Mouse (Mus musculus): Measurements from ENCODE around the gene Tor4a. TPM values are rescaled to one million over a fixed set of nuclear protein-coding genes. Genes with fewer than 3 reads are reported as not detected.

Gene Tor4a
- polyA plus RNA-seq (2016; fragmentation: Nextera tagmentation; extraction: Ambion mirVana), result 1.4 and 1.6 TPM in 2 replicates

DNA sequence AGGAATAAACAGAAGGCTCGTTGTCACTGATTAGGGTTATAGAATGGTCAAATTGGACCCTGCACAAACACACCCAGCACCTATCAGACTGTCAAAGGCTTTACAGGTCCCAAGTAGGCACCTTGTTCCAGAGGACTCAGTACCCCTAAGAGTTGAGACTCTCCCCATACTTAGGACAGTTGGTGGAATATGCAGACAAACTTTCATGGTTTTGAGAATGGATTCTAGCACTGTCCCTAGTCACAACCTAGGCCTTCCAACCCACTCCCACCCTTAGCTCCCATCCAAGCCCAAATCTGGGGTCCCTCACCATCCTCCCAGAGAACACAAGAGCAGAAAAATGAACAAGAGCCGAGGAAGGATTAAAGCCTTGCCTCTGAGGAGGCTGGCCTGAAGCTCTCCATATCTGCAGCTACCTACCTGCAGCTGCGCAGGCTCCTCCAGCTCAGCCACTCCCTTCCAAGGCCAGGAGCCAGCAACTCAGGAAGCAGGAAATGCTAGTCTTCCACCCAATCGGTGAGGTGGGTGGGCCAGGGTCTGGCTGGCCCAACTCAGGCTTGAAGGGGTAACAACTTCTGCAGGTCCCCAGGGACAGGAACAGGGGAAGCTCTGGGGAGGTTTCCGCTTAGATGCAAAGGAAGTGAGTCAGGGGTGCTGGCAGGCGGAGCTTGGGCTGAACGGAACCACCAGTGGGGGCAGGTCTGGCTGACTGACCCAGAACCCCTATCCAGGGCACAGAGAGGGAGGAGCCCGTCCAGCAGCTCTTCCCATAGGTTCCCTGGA, at the start of gene Tor4a:
Gene Tor4a, minus strand, starts transcription at position 715 of the 783 bp plus-strand sequence.
- H3K4me3 ChIP-seq, result 0 out of 2 replicates have a peak within 1 kb of the TSS, but pooled peaks have one; percentile 3
- H3K27me3 ChIP-seq, result peaks cover 44% of the 10 kb centered on the region

DNA sequence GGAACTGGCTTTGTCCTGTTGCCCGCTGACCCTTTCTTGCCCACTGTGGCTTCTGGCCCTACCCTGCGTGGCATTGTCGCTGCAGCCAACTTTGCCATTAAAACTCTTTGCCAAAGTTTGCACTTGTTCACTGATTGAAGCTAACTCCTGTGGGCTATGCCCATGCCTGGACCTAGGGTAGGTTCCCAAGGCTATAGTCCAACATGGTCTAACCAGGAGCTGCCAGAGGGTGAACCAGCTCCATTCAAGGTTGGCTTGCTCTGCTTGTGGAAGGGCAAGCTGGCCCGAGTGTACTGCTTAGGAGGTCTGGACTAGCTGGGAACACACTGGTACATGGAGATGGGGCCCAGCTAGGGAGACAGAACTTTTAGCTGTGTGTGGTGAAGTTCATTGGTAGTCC, 47.5 kb upstream of the Tor4a start:
- H3K4me3 ChIP-seq, result no peak overlapping the region
- H3K4me1 ChIP-seq, result peaks cover 30% of the 10 kb centered on the region
- no peak overlapping the region for H3K4me2 ChIP-seq (replicated peaks)
- H3K36me3 ChIP-seq, result peaks cover 36% of the 10 kb centered on the region
- no peak overlapping the region for H3K27ac ChIP-seq (replicated peaks)
- no peak for ATAC-seq (ENCODE audit: low FRiP score, low read depth)
- H3K9ac ChIP-seq (replicated peaks), result no peak overlapping the region
- H3K27me3 ChIP-seq, result peaks cover 32% of the 10 kb centered on the region
- no peaks in the 10 kb centered on the region for H3K9me3 ChIP-seq
- WGBS, result 91% methylated on average over 4 of the region's 4 CpGs

More for the DNA sequence above, at the start of gene Tor4a:
- Histone ChIP-seq H3K9me3 (no peaks in the 10 kb centered on the region), H3K4me1 (peaks cover 12% of the 10 kb centered on the region), H3K9ac (replicated peaks) (no peak within 1 kb of the TSS), H3K4me2 (replicated peaks) (peak within 1 kb of the TSS; percentile 21; the same call in 1 of the 2 replicates), H3K27ac (replicated peaks) (no peak within 1 kb of the TSS; the same call in 1 of the 2 replicates), H3K36me3 (peaks cover 19% of the 10 kb centered on the region)
- no peak for ATAC-seq (ENCODE audit: low FRiP score, low read depth)
- 15% methylated on average over 8 of the region's 8 CpGs for WGBS

DNA sequence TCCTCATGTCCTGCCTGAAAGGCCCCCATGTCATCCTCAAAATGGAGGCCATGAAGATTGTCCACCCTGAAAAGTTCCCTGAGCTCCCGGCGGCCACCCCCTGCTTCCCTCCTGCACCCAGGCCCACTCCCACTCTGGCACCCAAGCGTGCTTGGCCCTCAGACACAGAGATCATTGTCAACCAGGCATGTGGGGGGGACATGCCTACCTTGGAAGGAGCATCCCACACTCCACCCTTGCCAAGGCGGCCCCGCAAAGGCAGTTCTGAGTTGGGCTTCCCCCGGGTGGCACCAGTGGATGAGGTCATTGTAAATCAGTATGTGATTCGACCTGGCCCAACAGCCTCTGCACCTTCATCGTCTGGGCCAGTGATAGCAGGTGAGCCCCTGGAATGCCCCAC, 46.7 kb upstream of the Tor4a start:
- Histone ChIP-seq H3K4me1 (peaks cover 30% of the 10 kb centered on the region), H3K36me3 (peaks cover 28% of the 10 kb centered on the region), H3K27ac (replicated peaks) (no peak overlapping the region), H3K4me2 (replicated peaks) (peak overlapping the region; percentile 94), H3K27me3 (peaks cover 37% of the 10 kb centered on the region), H3K4me3 (peak overlapping the region; percentile 68), H3K9ac (replicated peaks) (0 out of 2 replicates have a peak overlapping the region, but pooled peaks have one; percentile 83), H3K9me3 (no peaks in the 10 kb centered on the region)
- no peak for ATAC-seq (ENCODE audit: low FRiP score, low read depth)
- 84% methylated on average over 8 of the region's 8 CpGs for WGBS

DNA sequence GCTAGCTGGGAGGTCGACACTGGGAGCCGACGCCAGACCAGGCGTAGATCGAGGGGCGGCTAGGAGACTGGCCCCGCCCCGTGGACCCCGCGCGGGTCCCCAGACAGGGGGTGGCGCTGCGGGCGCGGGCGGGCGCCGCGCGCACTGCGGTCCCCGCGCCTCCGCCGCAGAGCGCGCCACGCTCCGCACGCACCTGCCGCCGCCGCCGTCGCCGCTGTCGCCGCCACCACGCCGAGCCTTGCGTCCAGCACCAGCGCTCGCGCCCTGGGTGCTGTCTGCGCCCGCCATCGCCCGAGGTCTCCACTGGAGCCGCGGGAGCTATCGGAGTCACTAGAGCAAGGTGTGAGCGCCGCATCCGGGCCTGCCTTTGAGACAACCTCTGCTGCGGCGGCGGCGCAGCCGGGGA, 45.4 kb upstream of the Tor4a start, which contains the start of the genes Rnf208 and Cysrt1:
Gene Rnf208, plus strand, starts transcription at position 155 of the 406 bp plus-strand sequence.
Gene Cysrt1, minus strand, starts transcription at position 352 of the 406 bp plus-strand sequence.
- peak; percentile 51; the same call in 1 of the 2 replicates for ATAC-seq (ENCODE audit: low FRiP score, low read depth)
- Histone ChIP-seq H3K9me3 (no peaks in the 10 kb centered on the region), H3K27ac (replicated peaks) (peak within 1 kb of the TSS; percentile 42; the same call in 1 of the 2 replicates), H3K27me3 (peaks cover 37% of the 10 kb centered on the region), H3K4me1 (peaks cover 30% of the 10 kb centered on the region), H3K4me3 (peak within 1 kb of the TSS; percentile 68), H3K9ac (replicated peaks) (peak within 1 kb of the TSS; percentile 83), H3K4me2 (replicated peaks) (peak within 1 kb of the TSS; percentile 94), H3K36me3 (peaks cover 21% of the 10 kb centered on the region; the same call in 1 of the 2 replicates)
- WGBS, result 0% methylated on average over 23 of the region's 59 CpGs

DNA sequence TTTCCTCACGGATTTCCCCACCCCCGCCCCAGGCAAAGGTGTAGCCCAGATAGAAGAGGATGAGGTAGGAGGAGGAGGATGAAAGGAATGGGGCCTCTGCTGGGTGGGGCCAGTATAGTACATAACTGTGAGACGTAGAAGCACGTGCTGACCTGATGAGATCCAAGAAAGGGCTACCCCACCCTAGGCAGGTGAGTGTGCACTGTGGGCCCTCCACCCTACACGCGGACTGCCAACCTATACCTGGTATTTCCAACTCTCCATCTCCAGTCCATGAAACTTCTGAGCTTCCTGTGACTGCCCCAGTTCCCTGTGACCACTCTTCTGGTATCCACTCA, 44.7 kb upstream of the Tor4a start:
- Histone ChIP-seq H3K36me3 (peaks cover 18% of the 10 kb centered on the region; the same call in 1 of the 2 replicates), H3K4me2 (replicated peaks) (peak overlapping the region; percentile 94), H3K4me1 (peaks cover 30% of the 10 kb centered on the region), H3K4me3 (peak overlapping the region; percentile 68), H3K27me3 (peaks cover 37% of the 10 kb centered on the region), H3K27ac (replicated peaks) (0 out of 2 replicates have a peak overlapping the region, but pooled peaks have one; percentile 42), H3K9ac (replicated peaks) (no peak overlapping the region), H3K9me3 (no peaks in the 10 kb centered on the region)
- peak; percentile 38 for ATAC-seq (ENCODE audit: low FRiP score, low read depth)
- 22% methylated on average over 6 of the region's 6 CpGs for WGBS

DNA sequence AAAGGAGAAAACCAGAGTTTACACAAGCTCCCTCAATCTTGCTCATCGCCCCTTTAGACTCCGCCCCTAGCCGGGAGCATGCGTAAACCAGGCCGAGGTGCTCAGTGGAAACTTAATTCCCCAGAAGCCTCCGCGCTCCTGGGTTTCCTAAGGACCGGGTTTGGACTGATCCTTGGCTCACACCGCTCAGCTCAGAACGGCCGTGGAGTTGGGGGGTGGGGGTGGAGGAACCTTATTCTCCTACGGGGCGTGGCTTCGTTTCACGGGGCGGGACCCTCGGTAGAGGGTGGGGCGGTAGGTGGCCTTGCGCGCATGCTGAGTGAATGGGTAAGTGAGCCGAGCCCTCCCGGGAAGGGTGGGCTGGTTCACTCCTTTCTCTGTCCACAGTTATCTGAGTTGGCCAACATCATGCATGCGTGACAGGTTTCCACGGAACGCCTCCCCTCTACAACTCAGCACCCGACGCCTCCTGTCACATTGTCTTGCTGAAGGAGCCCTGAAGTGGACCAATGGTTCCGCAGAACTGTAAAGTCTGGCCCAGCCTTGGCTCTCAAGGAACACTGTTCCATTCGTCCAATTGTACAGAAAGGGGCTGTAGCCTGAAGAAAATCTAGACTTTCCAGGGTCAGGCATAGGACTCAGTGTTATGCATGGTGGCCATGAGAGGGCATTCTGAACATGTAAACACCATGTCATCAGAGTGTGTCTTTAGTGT, 44.2 kb upstream of the Tor4a start:
- Histone ChIP-seq H3K4me3 (peak overlapping the region; percentile 68), H3K27ac (replicated peaks) (peak overlapping the region; percentile 42; the same call in 1 of the 2 replicates), H3K27me3 (peaks cover 37% of the 10 kb centered on the region), H3K9ac (replicated peaks) (peak overlapping the region; percentile 37; the same call in 1 of the 2 replicates), H3K4me2 (replicated peaks) (peak overlapping the region; percentile 94), H3K9me3 (no peaks in the 10 kb centered on the region), H3K36me3 (peaks cover 13% of the 10 kb centered on the region; the same call in 1 of the 2 replicates), H3K4me1 (peaks cover 30% of the 10 kb centered on the region)
- 1% methylated on average over 29 of the region's 29 CpGs for WGBS
- ATAC-seq (ENCODE audit: low FRiP score, low read depth), result peak; percentile 75

DNA sequence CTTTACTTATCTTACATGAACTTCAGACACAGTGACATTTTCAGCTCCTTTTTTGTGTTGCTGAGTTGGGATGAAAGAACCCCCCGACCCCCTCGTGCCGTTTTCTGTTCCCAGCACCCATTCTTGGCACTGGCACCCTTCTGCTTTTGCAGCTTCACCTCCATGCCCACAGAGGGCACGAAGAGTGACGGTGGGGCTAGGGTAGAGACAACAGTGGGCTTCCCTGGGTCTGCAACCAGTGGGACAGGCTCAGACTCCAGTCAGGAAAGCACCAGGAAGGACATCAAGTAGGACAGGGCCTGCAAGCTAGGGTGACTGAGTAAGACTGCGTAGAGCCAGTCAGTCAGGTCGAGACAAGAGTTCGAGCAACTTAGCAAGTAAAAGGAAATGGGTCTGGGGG, 43.6 kb upstream of the Tor4a start:
- peaks cover 30% of the 10 kb centered on the region for H3K4me1 ChIP-seq
- H3K9ac ChIP-seq (replicated peaks), result no peak overlapping the region
- peak overlapping the region; percentile 94 for H3K4me2 ChIP-seq (replicated peaks)
- WGBS, result 46% methylated on average over 8 of the region's 8 CpGs
- peak; percentile 16; the same call in 1 of the 2 replicates for ATAC-seq (ENCODE audit: low FRiP score, low read depth)
- peak overlapping the region; percentile 42; the same call in 1 of the 2 replicates for H3K27ac ChIP-seq (replicated peaks)
- no peaks in the 10 kb centered on the region for H3K9me3 ChIP-seq
- H3K27me3 ChIP-seq, result peaks cover 37% of the 10 kb centered on the region
- H3K4me3 ChIP-seq, result peak overlapping the region; percentile 68
- H3K36me3 ChIP-seq, result 0 out of 2 replicates have a peak, but pooled peaks cover 8% of the 10 kb centered on the region

DNA sequence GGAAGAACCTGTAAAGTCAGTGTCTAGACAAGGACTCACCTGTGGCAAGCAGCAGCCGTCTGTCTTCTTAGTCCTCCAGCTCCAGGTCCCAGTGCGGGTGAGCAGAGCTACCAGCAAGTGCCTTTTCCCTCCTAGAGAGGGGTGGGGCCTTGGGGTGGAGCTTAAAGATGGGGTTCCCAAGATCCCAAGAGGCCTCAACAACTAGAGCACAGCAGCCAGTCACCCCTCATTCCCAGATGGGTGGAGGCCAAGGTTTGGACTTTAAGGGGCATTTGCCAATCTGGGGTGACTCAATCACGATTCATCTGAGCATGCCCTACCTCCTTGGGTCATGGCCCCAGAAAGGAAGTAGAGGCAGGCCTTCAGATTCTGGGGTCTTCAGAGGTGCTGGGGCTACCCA, 43.1 kb upstream of the Tor4a start:
- no peak for ATAC-seq (ENCODE audit: low FRiP score, low read depth)
- WGBS, result 93% methylated on average over 3 of the region's 3 CpGs
- Histone ChIP-seq H3K4me2 (replicated peaks) (no peak overlapping the region), H3K27ac (replicated peaks) (no peak overlapping the region), H3K4me1 (peaks cover 30% of the 10 kb centered on the region), H3K36me3 (0 out of 2 replicates have a peak, but pooled peaks cover 3% of the 10 kb centered on the region), H3K27me3 (peaks cover 37% of the 10 kb centered on the region), H3K4me3 (no peak overlapping the region), H3K9me3 (no peaks in the 10 kb centered on the region), H3K9ac (replicated peaks) (no peak overlapping the region)

DNA sequence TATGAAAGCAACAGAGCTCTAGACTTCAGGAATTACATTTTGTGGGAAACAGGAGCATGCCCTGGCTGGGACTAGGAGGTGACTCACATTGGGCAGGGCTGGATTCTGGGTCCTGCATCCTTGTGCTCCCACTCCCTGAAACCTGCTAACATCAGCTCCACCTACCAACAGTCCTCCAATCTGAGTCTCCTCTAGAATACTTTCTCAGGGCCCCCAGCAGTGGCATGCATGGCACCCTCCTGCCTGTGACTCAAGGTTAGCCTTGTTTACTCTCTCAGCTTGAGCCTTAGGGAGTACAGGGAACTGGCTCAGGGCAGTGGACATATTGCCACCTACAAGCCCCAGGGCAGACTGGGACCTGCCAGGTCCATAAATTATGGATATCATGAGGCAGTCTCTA, 41.4 kb upstream of the Tor4a start:
- no peak for ATAC-seq (ENCODE audit: low FRiP score, low read depth)
- H3K9ac ChIP-seq (replicated peaks), result no peak overlapping the region
- H3K9me3 ChIP-seq, result no peaks in the 10 kb centered on the region
- H3K27me3 ChIP-seq, result peaks cover 28% of the 10 kb centered on the region
- peaks cover 29% of the 10 kb centered on the region for H3K4me1 ChIP-seq
- no peak overlapping the region for H3K4me2 ChIP-seq (replicated peaks)
- H3K27ac ChIP-seq (replicated peaks), result no peak overlapping the region
- no peaks in the 10 kb centered on the region for H3K36me3 ChIP-seq
- no peak overlapping the region for H3K4me3 ChIP-seq

DNA sequence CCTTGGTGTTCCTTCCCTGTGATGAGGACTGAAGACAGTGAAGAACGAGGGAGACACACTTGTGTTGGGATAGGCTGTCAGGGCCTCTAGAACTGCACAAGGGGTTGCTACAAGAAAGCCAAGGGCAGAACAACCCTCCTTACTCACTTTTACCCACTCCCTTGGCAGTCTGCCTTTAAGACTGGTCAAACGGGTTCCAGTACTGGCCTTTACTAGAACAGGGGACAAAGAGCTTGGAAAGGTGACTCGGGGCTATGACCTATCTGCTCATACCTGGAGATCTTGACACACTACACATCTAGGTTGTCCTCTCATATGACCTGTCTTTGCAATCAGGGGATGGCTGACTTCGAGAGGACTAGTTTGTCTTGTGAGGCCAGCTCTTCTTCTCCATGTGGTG, 40.8 kb upstream of the Tor4a start:
- H3K36me3 ChIP-seq, result no peaks in the 10 kb centered on the region
- H3K27ac ChIP-seq (replicated peaks), result no peak overlapping the region
- H3K4me3 ChIP-seq, result no peak overlapping the region
- no peaks in the 10 kb centered on the region for H3K9me3 ChIP-seq
- no peak for ATAC-seq (ENCODE audit: low FRiP score, low read depth)
- H3K4me1 ChIP-seq, result peaks cover 23% of the 10 kb centered on the region
- WGBS, result 74% methylated on average over 4 of the region's 4 CpGs
- H3K4me2 ChIP-seq (replicated peaks), result no peak overlapping the region
- H3K9ac ChIP-seq (replicated peaks), result no peak overlapping the region
- H3K27me3 ChIP-seq, result peaks cover 23% of the 10 kb centered on the region

DNA sequence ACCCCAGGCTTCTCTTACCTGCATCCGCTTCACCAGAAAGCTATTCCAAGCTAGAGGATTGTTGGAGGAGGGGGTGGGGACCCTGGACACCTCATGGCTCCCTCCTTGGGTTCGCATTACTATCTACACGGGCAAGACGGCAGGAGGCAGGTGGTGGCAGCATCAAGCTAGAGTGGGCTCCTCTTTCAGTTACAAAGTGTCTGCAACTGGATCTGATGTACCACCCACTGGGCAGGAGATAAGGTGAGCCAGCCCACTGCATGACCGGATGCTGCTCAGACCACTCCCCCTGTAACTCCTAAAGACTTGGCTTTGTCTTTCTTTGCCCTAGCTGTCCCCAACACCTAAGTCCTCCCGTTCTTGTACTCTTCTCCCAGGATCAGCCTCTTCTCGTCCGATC, 39.9 kb upstream of the Tor4a start, which contains the start of gene Rnf224:
Gene Rnf224, minus strand, starts transcription at position 174 of the 400 bp plus-strand sequence.
- peaks cover 14% of the 10 kb centered on the region for H3K4me1 ChIP-seq
- no peak within 1 kb of the TSS for H3K4me3 ChIP-seq
- H3K27ac ChIP-seq (replicated peaks), result no peak within 1 kb of the TSS
- WGBS, result 41% methylated on average over 8 of the region's 8 CpGs
- no peaks in the 10 kb centered on the region for H3K9me3 ChIP-seq
- peaks cover 18% of the 10 kb centered on the region for H3K27me3 ChIP-seq
- ATAC-seq (ENCODE audit: low FRiP score, low read depth), result no peak
- H3K9ac ChIP-seq (replicated peaks), result no peak within 1 kb of the TSS
- H3K4me2 ChIP-seq (replicated peaks), result no peak within 1 kb of the TSS
- no peaks in the 10 kb centered on the region for H3K36me3 ChIP-seq

All from midbrain, embryonic 12.5 days (tissue).